Mouse (Mus musculus): ENCODE measurements around the gene Tspan2. TPM values are rescaled to one million over a fixed set of nuclear protein-coding genes. Genes with fewer than 3 reads are reported as not detected.
A peak's percentile ranks its signal among the peaks of the same experiment; 100 is the strongest.

Tspan2 gene
- 89.2 and 108 TPM in 2 replicates for polyA plus RNA-seq (2012; rRNA removed)

- TF ChIP-seq POLR2A (IDR thresholded peaks at IDR 0.05; ENCODE audit: extremely low read depth, insufficient read depth, low read length) = no peak
- no peak for TF ChIP-seq CTCF (IDR thresholded peaks at IDR 0.05; ENCODE audit: extremely low read depth, insufficient read depth, low read length)
- Histone ChIP-seq H3K4me1 (ENCODE audit: control insufficient read depth, insufficient read depth, low read length) (no peaks in the 10 kb centered on the region; the same call in 1 of the 2 replicates), H3K4me3 (ENCODE audit: insufficient read depth, low read length) (peak within 1 kb of the TSS; percentile 49), H3K27ac (ENCODE audit: insufficient read depth, low read length) (peak within 1 kb of the TSS; percentile 48)
Observed at GRCm38 (mm10) chr3:102734313-102735030, at the start of gene Tspan2. Gene Tspan2, plus strand, starts transcription at chr3:102734529.

GRCm38 (mm10) chr3:102686861-102687260 is 47.5 kb upstream of the Tspan2 start:
- no peak overlapping the region for H3K27ac ChIP-seq (ENCODE audit: insufficient read depth, low read length)
- no peak overlapping the region for H3K4me3 ChIP-seq (ENCODE audit: insufficient read depth, low read length)
- H3K4me1 ChIP-seq (ENCODE audit: control insufficient read depth, insufficient read depth, low read length) = no peaks in the 10 kb centered on the region
- TF ChIP-seq POLR2A (IDR thresholded peaks at IDR 0.05; ENCODE audit: extremely low read depth, insufficient read depth, low read length) = no peak
- TF ChIP-seq CTCF (IDR thresholded peaks at IDR 0.05; ENCODE audit: extremely low read depth, insufficient read depth, low read length) = no peak

GRCm38 (mm10) chr3:102687852-102688251 is 46.5 kb upstream of the Tspan2 start:
- Histone ChIP-seq H3K27ac (ENCODE audit: insufficient read depth, low read length) (no peak overlapping the region), H3K4me3 (ENCODE audit: insufficient read depth, low read length) (no peak overlapping the region), H3K4me1 (ENCODE audit: control insufficient read depth, insufficient read depth, low read length) (no peaks in the 10 kb centered on the region)
- TF ChIP-seq CTCF (IDR thresholded peaks at IDR 0.05; ENCODE audit: extremely low read depth, insufficient read depth, low read length) (no peak), POLR2A (IDR thresholded peaks at IDR 0.05; ENCODE audit: extremely low read depth, insufficient read depth, low read length) (no peak)

GRCm38 (mm10) chr3:102691802-102692484 is 42.4 kb upstream of the Tspan2 start:
- Histone ChIP-seq H3K27ac (ENCODE audit: insufficient read depth, low read length) (no peak overlapping the region), H3K4me3 (ENCODE audit: insufficient read depth, low read length) (no peak overlapping the region), H3K4me1 (ENCODE audit: control insufficient read depth, insufficient read depth, low read length) (no peaks in the 10 kb centered on the region)
- TF ChIP-seq POLR2A (IDR thresholded peaks at IDR 0.05; ENCODE audit: extremely low read depth, insufficient read depth, low read length) (no peak), CTCF (IDR thresholded peaks at IDR 0.05; ENCODE audit: extremely low read depth, insufficient read depth, low read length) (peak; percentile 87)

GRCm38 (mm10) chr3:102692758-102693325 is 41.5 kb upstream of the Tspan2 start:
- Histone ChIP-seq H3K4me3 (ENCODE audit: insufficient read depth, low read length) (no peak overlapping the region), H3K4me1 (ENCODE audit: control insufficient read depth, insufficient read depth, low read length) (no peaks in the 10 kb centered on the region), H3K27ac (ENCODE audit: insufficient read depth, low read length) (no peak overlapping the region)
- no peak for TF ChIP-seq CTCF (IDR thresholded peaks at IDR 0.05; ENCODE audit: extremely low read depth, insufficient read depth, low read length)
- TF ChIP-seq POLR2A (IDR thresholded peaks at IDR 0.05; ENCODE audit: extremely low read depth, insufficient read depth, low read length) = no peak

- no peak for TF ChIP-seq POLR2A (IDR thresholded peaks at IDR 0.05; ENCODE audit: extremely low read depth, insufficient read depth, low read length)
- TF ChIP-seq CTCF (IDR thresholded peaks at IDR 0.05; ENCODE audit: extremely low read depth, insufficient read depth, low read length) = no peak
- Histone ChIP-seq H3K27ac (ENCODE audit: insufficient read depth, low read length) (no peak overlapping the region), H3K4me3 (ENCODE audit: insufficient read depth, low read length) (no peak overlapping the region), H3K4me1 (ENCODE audit: control insufficient read depth, insufficient read depth, low read length) (no peaks in the 10 kb centered on the region)
Observed at GRCm38 (mm10) chr3:102698127-102698526, 36.2 kb upstream of the Tspan2 start.

- Histone ChIP-seq H3K27ac (ENCODE audit: insufficient read depth, low read length) (no peak overlapping the region), H3K4me1 (ENCODE audit: control insufficient read depth, insufficient read depth, low read length) (no peaks in the 10 kb centered on the region), H3K4me3 (ENCODE audit: insufficient read depth, low read length) (no peak overlapping the region)
- no peak for TF ChIP-seq CTCF (IDR thresholded peaks at IDR 0.05; ENCODE audit: extremely low read depth, insufficient read depth, low read length)
- TF ChIP-seq POLR2A (IDR thresholded peaks at IDR 0.05; ENCODE audit: extremely low read depth, insufficient read depth, low read length) = no peak
Observed at GRCm38 (mm10) chr3:102701303-102701702, 33.0 kb upstream of the Tspan2 start.

GRCm38 (mm10) chr3:102701902-102702544 is 32.3 kb upstream of the Tspan2 start:
- Histone ChIP-seq H3K27ac (ENCODE audit: insufficient read depth, low read length) (no peak overlapping the region), H3K4me3 (ENCODE audit: insufficient read depth, low read length) (no peak overlapping the region), H3K4me1 (ENCODE audit: control insufficient read depth, insufficient read depth, low read length) (no peaks in the 10 kb centered on the region)
- no peak for TF ChIP-seq POLR2A (IDR thresholded peaks at IDR 0.05; ENCODE audit: extremely low read depth, insufficient read depth, low read length)
- TF ChIP-seq CTCF (IDR thresholded peaks at IDR 0.05; ENCODE audit: extremely low read depth, insufficient read depth, low read length) = peak; percentile 45

- TF ChIP-seq POLR2A (IDR thresholded peaks at IDR 0.05; ENCODE audit: extremely low read depth, insufficient read depth, low read length) (no peak), CTCF (IDR thresholded peaks at IDR 0.05; ENCODE audit: extremely low read depth, insufficient read depth, low read length) (no peak)
- no peaks in the 10 kb centered on the region for H3K4me1 ChIP-seq (ENCODE audit: control insufficient read depth, insufficient read depth, low read length)
Observed at GRCm38 (mm10) chr3:102704001-102704401, 30.3 kb upstream of the Tspan2 start.

More at GRCm38 (mm10) chr3:102704001-102704401, 30.3 kb upstream of the Tspan2 start:
- Histone ChIP-seq H3K27ac (ENCODE audit: insufficient read depth, low read length) (no peak overlapping the region), H3K4me3 (ENCODE audit: insufficient read depth, low read length) (no peak overlapping the region)

All from cortical plate, adult 2 months (tissue).